Mouse (Mus musculus) ES-E14 (cell line): ENCODE measurements around the gene Atp6v1b1.

ENCODE experiments used
- CHD2 ChIP-seq: IDR thresholded peaks from 2 replicates; pipeline ENCODE4 v1.6.1; 2014; ENCODE audit warnings: mild to moderate bottlenecking, low read depth, low read length, inconsistent platforms
- HCFC1 ChIP-seq: IDR thresholded peaks from 2 replicates; pipeline ENCODE4 v1.6.1; 2012; ENCODE audit warnings: low read length, inconsistent platforms, borderline replicate concordance; ENCODE audit not compliant: insufficient read depth
- MAFK ChIP-seq: IDR thresholded peaks from 2 replicates; pipeline ENCODE4 v1.6.1; 2014; ENCODE audit warnings: mild to moderate bottlenecking, low read depth, low read length, inconsistent platforms; ENCODE audit not compliant: insufficient read depth
- ZNF384 ChIP-seq: IDR thresholded peaks from 2 replicates; pipeline ENCODE4 v1.6.1; 2012; ENCODE audit warnings: low read depth, low read length, inconsistent platforms

DNA sequence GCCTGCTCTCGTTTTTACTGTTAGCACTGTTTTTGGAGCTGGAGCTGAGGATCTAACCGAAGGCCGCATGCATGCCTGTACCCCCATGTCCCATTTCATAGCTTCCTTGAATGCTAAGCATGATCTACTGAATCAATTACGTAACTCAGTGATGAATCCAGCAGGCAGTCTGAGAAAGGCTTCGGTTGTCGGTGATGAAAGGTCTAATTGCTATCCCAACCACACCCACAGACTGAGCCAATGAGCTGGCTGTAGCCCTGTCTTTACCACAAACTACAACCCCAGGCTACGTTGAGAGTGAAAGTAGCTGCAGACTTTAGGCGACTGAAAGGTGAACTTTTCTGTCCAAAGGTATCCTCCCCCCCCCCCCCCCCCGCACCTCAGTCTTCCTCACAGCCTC lies 31.3 kb downstream of the Atp6v1b1 start:
- no peak for TF ChIP-seq CHD2
- no peak for TF ChIP-seq HCFC1
- no peak for TF ChIP-seq ZNF384
- TF ChIP-seq MAFK: no peak
